Mouse (Mus musculus) forebrain, postnatal 0 days (tissue): ENCODE measurements around the gene Gspt2. TPM values are rescaled to one million over a fixed set of nuclear protein-coding genes. Genes with fewer than 3 reads are reported as not detected.
A peak's percentile ranks its signal among the peaks of the same experiment; 100 is the strongest.
"Not testable (repeated sequence)": the region's sequence is repeated elsewhere in the genome, so short reads cannot be mapped to it uniquely, and the experiment has no call there.

Experiments used
- ATAC-seq: fragments of 200-750 bp; cut with Nextera tagmentation; 2 replicates; pipeline ENCODE4 v1.8.0; 2017; ENCODE audit warnings: mild to moderate bottlenecking, moderate library complexity
- DNase-seq: peaks from one replicate; pipeline ENCODE4 v3.0.0-alpha.2; 2015
- H3K27ac ChIP-seq: fragments of 300-500 bp; sonication (generic); 2 replicates; pipeline ENCODE4 v1.5.1; 2014; ENCODE audit warnings: low read depth, mild to moderate bottlenecking, antibody characterized with exemption, low read length, moderate library complexity, mixed read lengths
- H3K27me3 ChIP-seq: fragments of 300-500 bp; sonication (generic); 2 replicates; pipeline ENCODE4 v1.6.1; 2014; ENCODE audit warnings: mild to moderate bottlenecking, low read length, mixed read lengths; ENCODE audit not compliant: insufficient read depth
- H3K36me3 ChIP-seq: fragments of 300-500 bp; sonication (generic); 2 replicates; pipeline ENCODE4 v1.6.1; 2014; ENCODE audit warnings: mild to moderate bottlenecking, moderate library complexity; ENCODE audit not compliant: insufficient read depth
- H3K4me1 ChIP-seq: fragments of 300-500 bp; sonication (generic); 2 replicates; pipeline ENCODE4 v1.6.1; 2014; ENCODE audit warnings: antibody characterized with exemption; ENCODE audit not compliant: insufficient read depth
- H3K4me2 ChIP-seq: fragments of 300-500 bp; sonication (generic); 2 replicates; pipeline ENCODE4 v1.6.1; 2014; ENCODE audit warnings: low read depth, mild to moderate bottlenecking, moderate library complexity
- H3K4me3 ChIP-seq: fragments of 300-500 bp; sonication (generic); 2 replicates; pipeline ENCODE4 v1.5.1; 2014; ENCODE audit warnings: low read depth, low read length, mixed read lengths
- H3K9ac ChIP-seq: fragments of 300-500 bp; sonication (generic); 2 replicates; pipeline ENCODE4 v1.6.1; 2014; ENCODE audit warnings: mild to moderate bottlenecking
- H3K9me3 ChIP-seq: fragments of 300-500 bp; sonication (generic); 2 replicates; pipeline ENCODE4 v1.6.1; 2016; ENCODE audit warnings: low read length
- CTCF ChIP-seq: sonication (generic); IDR thresholded peaks from 2 replicates; pipeline ENCODE4 v1.5.1; 2016; ENCODE audit warnings: antibody characterized with exemption, control low read depth, low read depth
- WGBS: fragments of 180-500 bp; shearing (Covaris S2); extraction: QIAGEN DNeasy Blood & Tissue Kit; methylation state at CpG from one replicate; pipeline ENCODE4 v1.1.7; 2014; 5-methylcytosine and 5-hydroxymethylcytosine counted together
- polyA plus RNA-seq: library from polyadenylated mRNA; unstranded; fragments of >200 nt; fragmentation: Nextera tagmentation; extraction: Ambion mirVana; gene quantifications from 2 replicates; pipeline ENCODE4 v1.2.1, GENCODE M21; 2015
- total RNA-seq: library from RNA; depleted of rRNA; stranded (reverse); fragments of >200 nt; gene quantifications from 2 replicates; pipeline ENCODE4 v1.2.3, GENCODE M21; 2014; rRNA removed

The Gspt2 gene
- total RNA-seq (11.8 and 14.2 TPM in 2 replicates), polyA plus RNA-seq (14.0 and 20.5 TPM in 2 replicates)

DNA sequence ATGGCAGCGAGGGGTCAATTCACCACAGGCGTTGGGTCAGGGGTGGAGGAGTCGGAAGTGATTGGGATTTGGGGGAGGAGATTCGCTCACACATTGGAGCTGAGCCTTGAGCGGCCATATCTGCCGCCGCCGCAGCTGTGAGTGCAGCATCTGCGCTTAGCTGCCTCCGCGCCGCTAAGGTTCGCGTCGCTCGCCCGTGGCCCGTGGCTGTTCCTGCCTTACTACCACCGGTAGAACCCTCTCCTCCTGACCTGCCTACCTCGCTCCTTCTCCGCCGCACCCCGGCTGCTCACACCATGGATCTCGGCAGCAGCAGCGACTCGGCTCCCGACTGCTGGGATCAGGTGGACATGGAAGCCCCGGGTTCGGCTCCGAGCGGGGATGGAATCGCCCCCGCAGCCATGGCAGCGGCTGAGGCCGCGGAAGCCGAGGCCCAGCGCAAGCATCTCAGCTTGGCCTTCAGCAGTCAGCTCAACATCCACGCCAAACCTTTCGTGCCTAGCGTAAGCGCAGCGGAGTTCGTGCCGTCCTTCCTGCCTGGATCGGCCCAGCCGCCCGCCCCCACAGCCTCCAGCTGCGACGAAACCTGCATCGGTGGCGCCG, at the start of gene Gspt2:
Gene Gspt2, plus strand, starts transcription at position 109 of the 603 bp plus-strand sequence.
- Histone ChIP-seq H3K27me3 (no peaks in the 10 kb centered on the region), H3K9me3 (no peaks in the 10 kb centered on the region), H3K36me3 (no peaks in the 10 kb centered on the region), H3K4me3 (peak within 1 kb of the TSS; percentile 57), H3K27ac (peak within 1 kb of the TSS; percentile 75), H3K9ac (peak within 1 kb of the TSS; percentile 72), H3K4me1 (0 out of 2 replicates have a peak, but pooled peaks cover 7% of the 10 kb centered on the region), H3K4me2 (peak within 1 kb of the TSS; percentile 46)
- DNase-seq (peak; percentile 77), ATAC-seq (peak; percentile 97)
- WGBS, result 31% methylated on average over 53 of the region's 53 CpGs
- no peak for TF ChIP-seq CTCF

DNA sequence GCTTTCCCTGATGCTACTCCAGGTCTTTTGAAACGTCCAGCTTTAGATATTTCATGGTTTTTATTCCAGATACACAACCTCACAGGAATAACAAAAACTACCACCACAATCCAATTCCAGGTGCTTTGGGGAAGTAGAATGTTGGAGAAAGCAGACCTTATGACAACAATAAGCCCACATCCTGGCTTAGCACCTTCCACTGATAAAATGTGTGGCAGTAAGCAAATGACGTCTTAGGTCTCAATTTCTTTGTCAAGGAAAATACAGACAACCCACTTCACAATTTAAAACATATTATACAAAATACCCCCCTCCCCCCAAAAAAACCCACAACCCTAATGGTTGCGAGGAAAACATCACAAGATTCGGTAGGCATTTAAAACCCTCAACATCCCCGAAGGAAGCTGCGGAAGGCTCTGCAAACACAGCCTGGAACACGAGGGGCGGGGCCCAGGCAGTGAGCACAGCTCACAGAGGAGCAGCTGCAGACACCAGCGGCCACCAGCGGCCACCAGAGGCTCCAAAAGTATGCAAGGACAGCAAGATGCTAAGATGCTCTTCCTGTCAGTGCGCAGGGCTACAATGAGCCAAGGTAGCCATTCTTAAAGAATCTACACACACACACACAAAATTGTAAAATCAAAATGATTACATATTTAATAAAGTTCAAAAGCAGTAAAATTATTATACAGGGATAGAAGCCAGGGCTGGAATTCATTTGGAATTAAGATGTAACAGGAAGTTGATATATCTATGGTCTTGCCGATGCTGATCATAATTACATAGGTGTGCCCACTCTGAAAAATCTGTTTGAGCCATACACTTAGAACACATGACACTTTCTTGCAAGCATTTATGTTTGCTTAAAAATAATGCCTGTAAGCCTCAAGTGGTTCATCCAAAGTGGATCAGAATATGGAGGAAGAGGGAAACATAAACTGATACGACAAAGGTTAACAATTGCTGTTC, 10.8 kb upstream of the Gspt2 start:
- Histone ChIP-seq H3K4me1 (no peaks in the 10 kb centered on the region), H3K9ac (no peak overlapping the region), H3K36me3 (no peaks in the 10 kb centered on the region), H3K4me2 (peak overlapping the region; percentile 26), H3K4me3 (peak overlapping the region; percentile 22), H3K9me3 (no peaks in the 10 kb centered on the region), H3K27me3 (no peaks in the 10 kb centered on the region), H3K27ac (no peak overlapping the region)
- DNase-seq (peak; percentile 67), ATAC-seq (peak; percentile 99)
- peak; percentile 63 for TF ChIP-seq CTCF
- WGBS, result 35% methylated on average over 13 of the region's 13 CpGs

- Histone ChIP-seq H3K4me1 (0 out of 2 replicates have a peak, but pooled peaks cover 7% of the 10 kb centered on the region), H3K9ac (peak overlapping the region; percentile 72; the same call in 1 of the 2 replicates), H3K27ac (no peak overlapping the region), H3K36me3 (no peaks in the 10 kb centered on the region), H3K4me2 (peak overlapping the region; percentile 46), H3K4me3 (peak overlapping the region; percentile 57), H3K9me3 (no peaks in the 10 kb centered on the region), H3K27me3 (no peaks in the 10 kb centered on the region)
- ATAC-seq (no peak), DNase-seq (no peak)
- 61% methylated on average over 8 of the region's 8 CpGs for WGBS
- no peak for TF ChIP-seq CTCF
Measured at GRCm38 (mm10) chrX:94636911-94637310, 1.0 kb downstream of the Gspt2 start.

DNA sequence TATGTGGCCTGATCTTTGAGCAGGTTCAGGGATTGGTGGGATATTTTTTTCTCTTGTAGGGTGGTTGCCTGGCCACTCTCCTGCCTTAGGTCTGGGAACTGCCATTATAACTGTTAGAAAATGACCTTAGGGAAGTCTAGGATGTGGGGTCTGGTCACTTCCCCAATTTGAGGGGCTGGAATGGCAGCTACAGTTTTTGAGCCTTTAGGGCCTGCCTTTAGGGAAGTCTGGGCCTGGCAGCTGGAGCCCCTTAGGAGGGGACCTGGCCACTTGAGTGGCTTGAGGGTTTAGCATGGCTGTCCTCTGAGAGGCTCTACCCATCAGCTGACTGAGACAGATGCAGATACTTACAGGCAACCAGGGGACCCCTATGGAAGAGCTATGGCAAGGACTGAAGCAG, 12.7 kb downstream of the Gspt2 start:
- Histone ChIP-seq H3K9me3 (no peaks in the 10 kb centered on the region), H3K27ac (no peak overlapping the region), H3K9ac (no peak overlapping the region), H3K4me3 (no peak overlapping the region), H3K4me1 (no peaks in the 10 kb centered on the region), H3K36me3 (no peaks in the 10 kb centered on the region; the same call in 1 of the 2 replicates), H3K27me3 (no peaks in the 10 kb centered on the region), H3K4me2 (no peak overlapping the region)
- DNase-seq (no peak), ATAC-seq (no peak)
- TF ChIP-seq CTCF, result no peak

DNA sequence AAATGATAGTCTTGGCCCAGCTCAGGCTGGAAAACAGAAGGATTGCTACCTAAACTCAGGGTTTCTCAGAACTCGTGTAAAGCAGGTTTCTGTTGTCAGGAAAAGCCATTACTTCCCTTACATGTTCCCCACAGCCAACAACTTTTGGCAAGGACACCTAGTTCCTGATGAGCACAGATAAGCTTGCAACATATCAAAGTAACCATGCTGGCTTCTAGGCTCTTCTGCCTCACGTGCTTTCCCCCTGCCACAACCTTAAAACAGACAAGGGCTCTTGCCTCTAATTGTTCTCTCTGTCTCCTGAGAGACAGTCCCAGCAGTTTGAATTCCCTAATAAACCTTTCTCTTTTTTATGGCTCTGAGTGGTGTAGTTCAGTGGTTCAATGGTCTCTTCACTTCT, 21.9 kb downstream of the Gspt2 start:
- no peak for TF ChIP-seq CTCF
- no peaks in the 10 kb centered on the region for H3K9me3 ChIP-seq
- H3K4me3 ChIP-seq, result no peak overlapping the region
- no peak overlapping the region for H3K27ac ChIP-seq
- H3K4me2 ChIP-seq, result no peak overlapping the region
- 46% methylated on average over 2 of the region's 2 CpGs for WGBS
- DNase-seq (no peak), ATAC-seq (no peak)
- H3K4me1 ChIP-seq, result no peaks in the 10 kb centered on the region
- H3K36me3 ChIP-seq, result no peaks in the 10 kb centered on the region
- H3K27me3 ChIP-seq, result no peaks in the 10 kb centered on the region
- no peak overlapping the region for H3K9ac ChIP-seq

DNA sequence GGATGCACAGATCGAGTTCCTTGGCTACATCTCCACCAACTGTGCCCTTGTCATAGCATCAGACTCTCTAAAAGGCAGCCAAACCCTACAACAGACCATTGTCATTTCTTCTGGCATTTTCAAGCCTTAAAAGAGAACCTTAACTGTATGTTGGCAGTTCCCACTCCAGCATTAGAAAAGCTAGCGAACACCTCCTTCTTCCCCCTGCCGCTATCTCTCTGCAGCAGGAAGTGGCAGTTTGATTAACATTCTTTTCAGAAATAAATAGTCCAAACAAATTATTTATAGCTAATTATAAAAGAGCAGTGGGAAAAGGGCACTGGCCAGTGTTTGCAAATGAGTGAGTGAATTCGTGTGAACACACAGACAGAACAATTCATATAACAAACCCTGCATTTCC, 34.9 kb downstream of the Gspt2 start:
- H3K4me3 ChIP-seq, result no peak overlapping the region
- H3K9ac ChIP-seq, result no peak overlapping the region
- ATAC-seq, result no peak
- H3K4me1 ChIP-seq, result no peaks in the 10 kb centered on the region
- H3K27ac ChIP-seq, result no peak overlapping the region
- no peak overlapping the region for H3K4me2 ChIP-seq
- H3K36me3 ChIP-seq, result no peaks in the 10 kb centered on the region
- H3K27me3 ChIP-seq, result no peaks in the 10 kb centered on the region
- 33% methylated on average over 4 of the region's 4 CpGs for WGBS
- no peak for DNase-seq
- H3K9me3 ChIP-seq, result no peaks in the 10 kb centered on the region
- no peak for TF ChIP-seq CTCF

GRCm38 (mm10) chrX:94674977-94675376, 39.1 kb downstream of the Gspt2 start:
- TF ChIP-seq CTCF, result peak; percentile 64
- H3K4me2 ChIP-seq, result no peak overlapping the region
- no peaks in the 10 kb centered on the region for H3K27me3 ChIP-seq

DNA sequence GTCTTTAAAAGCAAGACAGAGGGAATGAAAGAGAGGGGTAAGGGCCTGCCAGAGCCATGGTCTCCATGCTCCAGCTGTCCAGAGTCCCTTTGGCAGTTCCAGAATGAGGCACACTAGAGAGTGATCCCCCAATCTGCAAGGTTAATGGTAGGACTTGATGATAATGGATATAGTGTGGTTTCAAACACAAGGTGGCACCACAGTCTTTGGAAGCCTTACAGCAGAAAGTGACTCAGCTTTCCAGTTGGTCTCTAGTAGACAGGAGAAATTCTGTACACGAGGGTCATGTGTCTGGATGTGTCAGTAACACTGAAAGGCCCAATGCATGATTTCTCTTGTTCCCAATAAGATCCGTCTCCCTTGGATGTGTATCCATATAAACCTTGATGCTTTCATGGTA, 45.7 kb downstream of the Gspt2 start:
- not testable (repeated sequence) for H3K4me3 ChIP-seq, H3K27ac ChIP-seq, DNase-seq, H3K9me3 ChIP-seq, ATAC-seq, H3K9ac ChIP-seq, H3K27me3 ChIP-seq, H3K4me2 ChIP-seq, H3K36me3 ChIP-seq, H3K4me1 ChIP-seq
- WGBS, result no CpG with 5 or more reads among the region's 2 CpGs

More at GRCm38 (mm10) chrX:94674977-94675376, 39.1 kb downstream of the Gspt2 start:
- peak; percentile 71 for DNase-seq
- Histone ChIP-seq H3K9me3 (no peaks in the 10 kb centered on the region), H3K4me3 (no peak overlapping the region), H3K9ac (no peak overlapping the region), H3K4me1 (no peaks in the 10 kb centered on the region), H3K27ac (no peak overlapping the region), H3K36me3 (no peaks in the 10 kb centered on the region)
- WGBS, result 45% methylated on average over 4 of the region's 4 CpGs
- no peak; the same call in 1 of the 2 replicates for ATAC-seq
